Mouse (Mus musculus) CD4-positive, CD25-positive, alpha-beta regulatory T cell, adult 2 months (primary cell): ENCODE measurements around the gene Btbd2.
A peak's percentile ranks its signal among the peaks of the same experiment; 100 is the strongest.

Experiments
- DNase-seq: peaks from one replicate; pipeline ENCODE4 v3.0.0-alpha.2; 2012; ENCODE audit warnings: low read depth, low spot score

Gene Btbd2

GRCm38 (mm10) chr10:80656863-80657623 is at the start of gene Btbd2:
Btbd2 (minus strand) TSS chr10:80657071.
- peak; percentile 51 for DNase-seq

DNA sequence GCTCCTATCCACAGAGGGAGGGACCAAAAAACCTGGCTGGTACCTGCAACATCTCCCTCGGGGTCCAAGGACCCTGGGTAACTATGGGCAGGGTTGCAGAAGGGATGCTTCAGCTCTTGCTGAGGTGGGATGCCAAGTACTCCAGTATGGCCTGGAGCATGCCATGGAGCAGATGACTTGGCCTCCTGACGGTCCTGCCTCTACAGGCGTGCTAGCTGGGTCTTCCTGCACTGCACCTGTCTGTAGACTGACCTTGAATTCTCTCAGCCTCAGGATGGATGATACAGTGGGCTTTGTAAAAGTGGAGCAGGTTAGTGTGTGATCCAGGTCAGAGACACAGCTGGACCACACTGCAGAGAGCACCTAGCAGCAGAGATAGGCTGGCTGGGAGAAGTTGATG is 48.6 kb upstream of the Btbd2 start:
- no peak for DNase-seq

- DNase-seq: no peak
Observed at GRCm38 (mm10) chr10:80705033-80705432, 48.2 kb upstream of the Btbd2 start.

DNA sequence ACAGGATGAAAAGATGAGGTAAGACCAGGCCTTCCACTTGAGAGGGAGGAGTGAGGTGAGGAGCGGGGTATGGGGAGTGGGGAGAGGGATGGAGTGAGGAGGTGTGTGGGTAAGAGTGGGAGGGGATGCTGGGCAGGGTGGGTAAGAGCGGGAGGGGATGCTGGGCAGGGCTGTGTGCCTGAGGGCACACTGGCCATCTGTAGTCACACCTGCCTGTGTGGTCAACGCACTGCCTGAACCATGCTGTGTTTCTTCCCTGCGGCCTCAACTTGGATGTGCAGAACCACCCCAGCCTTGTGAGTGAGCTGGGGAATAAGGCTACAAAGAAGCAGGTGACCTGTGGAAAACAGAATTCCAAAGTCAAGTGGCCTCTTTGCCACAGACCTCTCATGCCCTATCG is 47.5 kb upstream of the Btbd2 start:
- DNase-seq: no peak

DNA sequence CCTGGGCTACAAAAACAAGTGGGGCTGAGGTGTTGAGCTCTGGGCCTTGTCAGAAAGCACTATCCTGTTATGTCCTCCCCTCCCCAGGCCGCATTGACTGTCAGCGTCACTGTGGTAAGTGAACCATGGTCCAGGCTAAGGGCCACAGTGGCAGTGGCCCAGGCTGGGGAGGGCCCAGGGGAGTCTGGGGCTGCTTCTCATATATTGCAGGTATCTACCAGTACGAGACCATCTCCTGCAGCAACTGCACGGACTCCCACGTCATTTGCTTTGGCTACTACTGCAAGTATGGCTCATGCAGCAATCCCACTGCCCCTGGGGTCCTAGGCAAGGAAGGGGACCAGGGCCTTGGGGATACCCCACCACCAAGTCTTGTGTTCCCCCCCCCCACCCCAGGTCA is 46.8 kb upstream of the Btbd2 start:
- no peak for DNase-seq

- DNase-seq: peak; percentile 94
Observed at GRCm38 (mm10) chr10:80702536-80703390, 45.9 kb upstream of the Btbd2 start.

GRCm38 (mm10) chr10:80701721-80702535 is 45.1 kb upstream of the Btbd2 start, which contains the start of the genes Mob3a and Izumo4:
Mob3a (minus strand) TSS chr10:80701977.
Izumo4 (plus strand) TSS chr10:80702184.
- peak; percentile 100 for DNase-seq

- peak; percentile 83 for DNase-seq
Observed at GRCm38 (mm10) chr10:80700732-80701131, 43.9 kb upstream of the Btbd2 start.

DNA sequence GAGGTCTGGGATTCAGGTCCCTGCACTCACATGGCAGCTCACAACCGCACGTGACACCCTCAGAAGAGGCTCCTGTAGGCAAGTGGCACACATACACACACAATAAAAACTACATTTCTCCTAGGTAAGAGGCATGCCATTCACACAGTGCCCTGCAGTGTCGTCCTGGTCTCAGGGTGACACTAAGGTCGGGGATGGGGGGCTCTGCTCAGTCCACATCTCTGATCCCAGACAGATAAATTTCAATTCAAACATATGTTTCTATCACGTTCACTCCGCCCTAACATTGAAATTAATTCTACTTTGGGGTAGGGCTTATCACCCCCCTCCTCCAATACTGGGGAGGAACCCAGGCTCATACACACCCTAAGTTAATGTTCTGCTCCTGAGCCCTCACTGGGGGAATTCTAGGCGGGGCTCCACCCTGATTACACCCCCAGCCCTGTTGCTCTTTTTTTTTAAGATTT is 43.2 kb upstream of the Btbd2 start:
- peak; percentile 53 for DNase-seq

- DNase-seq: peak; percentile 50
Observed at GRCm38 (mm10) chr10:80698605-80699004, 41.7 kb upstream of the Btbd2 start.

DNA sequence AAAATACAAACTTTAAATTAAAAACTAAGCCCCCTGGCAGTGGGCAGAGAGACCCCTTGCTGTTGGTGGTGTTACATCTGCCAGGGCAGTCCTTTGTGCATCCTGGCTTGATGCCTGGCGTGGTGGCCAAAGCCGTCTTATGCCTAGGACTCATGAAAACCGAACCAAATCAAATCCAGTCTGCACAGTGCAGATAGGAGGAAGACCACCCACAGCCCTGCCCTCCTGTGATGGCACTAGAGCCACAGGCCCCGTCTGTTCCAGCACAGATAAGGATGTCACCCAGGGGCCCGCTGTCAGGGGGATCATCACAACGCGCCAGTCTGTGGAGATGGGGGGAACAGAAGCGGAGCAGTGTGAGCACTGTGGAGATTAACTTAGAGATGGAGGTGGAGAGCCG is 40.9 kb upstream of the Btbd2 start:
- DNase-seq: no peak

GRCm38 (mm10) chr10:80697393-80697787 is 40.5 kb upstream of the Btbd2 start:
- peak; percentile 55 for DNase-seq

DNA sequence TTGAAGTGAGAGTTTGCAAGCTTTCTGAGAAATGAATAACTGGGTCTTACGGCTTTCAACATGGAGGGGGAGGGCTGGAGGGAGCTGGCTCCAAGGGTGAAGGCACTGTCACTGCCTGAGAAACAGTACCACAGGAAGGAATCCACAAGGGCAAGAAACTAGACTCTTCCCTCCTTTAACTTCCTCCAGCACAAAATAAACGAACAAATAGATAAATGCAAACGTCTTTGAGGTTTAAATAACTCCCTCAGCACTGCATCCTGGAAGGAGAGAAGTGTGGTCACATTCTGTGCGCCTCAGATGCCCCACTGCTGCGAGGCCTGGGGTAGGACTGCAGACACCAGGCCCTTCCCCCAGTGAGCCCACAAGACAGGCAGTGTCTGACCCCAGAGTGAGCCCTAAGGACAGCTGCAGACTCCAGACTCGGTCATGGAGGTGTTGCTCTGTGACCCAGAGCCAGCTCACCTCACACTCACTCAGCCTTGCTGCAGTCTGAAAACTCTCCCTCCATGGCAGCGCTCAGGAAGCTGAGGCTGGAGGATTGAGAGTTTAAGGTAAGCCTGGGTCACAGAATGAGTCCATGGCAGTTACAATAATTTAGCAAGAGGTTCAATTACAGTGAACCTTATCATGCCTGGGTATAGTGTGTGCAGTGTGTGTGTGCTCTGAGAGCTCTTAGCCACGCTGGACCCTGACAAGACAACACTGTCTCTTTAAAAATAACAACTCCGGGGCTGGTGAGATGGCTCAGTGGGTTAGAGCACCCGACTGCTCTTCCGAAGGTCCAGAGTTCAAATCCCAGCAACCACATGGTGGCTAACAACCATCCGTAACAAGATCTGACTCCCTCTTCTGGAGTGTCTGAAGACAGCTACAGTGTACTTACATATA is 39.9 kb upstream of the Btbd2 start:
- peak; percentile 47 for DNase-seq

GRCm38 (mm10) chr10:80695801-80696501 is 39.1 kb upstream of the Btbd2 start:
- peak; percentile 78 for DNase-seq

DNA sequence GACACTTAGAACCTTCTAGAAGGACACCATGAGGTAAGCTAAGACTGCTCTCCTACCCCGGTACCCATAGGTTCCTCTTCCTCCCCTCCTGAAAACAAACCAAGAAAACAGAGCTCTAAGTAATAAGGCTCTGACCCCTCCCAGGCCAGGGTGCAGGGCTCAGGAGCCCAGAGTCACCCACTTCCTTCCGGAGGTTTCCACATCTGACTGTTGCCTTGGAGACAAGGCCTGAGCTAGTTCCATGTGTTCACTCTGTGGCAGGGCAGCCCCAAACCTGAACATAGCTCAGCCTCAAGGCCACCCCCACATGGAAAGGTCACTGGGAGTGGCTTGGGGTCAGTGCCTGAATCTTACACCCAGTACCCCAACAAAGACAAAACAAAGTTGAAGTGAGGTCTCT is 38.3 kb upstream of the Btbd2 start:
- peak; percentile 93 for DNase-seq

DNA sequence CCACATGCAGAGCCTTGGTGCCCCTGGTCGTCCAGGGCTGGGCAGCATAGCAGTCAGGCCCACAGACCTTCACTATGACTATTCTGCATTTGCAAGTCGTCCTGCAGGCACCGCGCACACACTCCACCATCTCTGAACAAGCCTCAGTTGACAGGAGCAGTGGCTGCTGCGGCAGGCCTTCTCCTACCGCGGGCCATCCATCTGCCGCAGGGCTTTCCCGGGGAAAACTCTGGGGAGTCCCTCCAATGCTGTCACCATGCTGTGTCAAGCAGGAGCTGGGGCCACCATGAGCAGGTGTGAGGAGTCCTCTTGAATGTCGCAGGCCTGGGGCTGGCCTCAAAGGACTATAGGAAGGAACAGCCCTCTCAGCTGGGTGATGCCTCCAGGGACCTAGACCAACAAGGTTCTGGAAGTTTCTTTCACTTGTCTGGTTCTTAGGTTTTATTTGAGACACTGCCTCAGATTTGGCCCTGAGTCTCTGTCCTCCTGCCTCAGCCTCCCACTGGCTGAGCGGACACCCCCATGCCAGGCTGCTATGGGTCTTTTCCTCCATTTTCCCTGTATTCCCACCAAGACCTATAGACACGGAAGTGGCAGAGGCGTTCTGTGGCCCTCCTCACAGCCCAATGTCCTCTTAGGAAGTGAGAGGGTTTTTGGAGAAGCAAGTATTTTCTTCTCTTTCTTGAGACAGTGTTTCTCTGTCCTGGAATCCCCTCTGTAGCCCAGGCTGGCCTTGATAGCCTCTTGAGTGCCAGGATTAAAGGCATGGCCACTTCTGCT is 37.5 kb upstream of the Btbd2 start:
- peak; percentile 44 for DNase-seq

GRCm38 (mm10) chr10:80693401-80694045 is 36.7 kb upstream of the Btbd2 start:
- peak; percentile 35 for DNase-seq

DNA sequence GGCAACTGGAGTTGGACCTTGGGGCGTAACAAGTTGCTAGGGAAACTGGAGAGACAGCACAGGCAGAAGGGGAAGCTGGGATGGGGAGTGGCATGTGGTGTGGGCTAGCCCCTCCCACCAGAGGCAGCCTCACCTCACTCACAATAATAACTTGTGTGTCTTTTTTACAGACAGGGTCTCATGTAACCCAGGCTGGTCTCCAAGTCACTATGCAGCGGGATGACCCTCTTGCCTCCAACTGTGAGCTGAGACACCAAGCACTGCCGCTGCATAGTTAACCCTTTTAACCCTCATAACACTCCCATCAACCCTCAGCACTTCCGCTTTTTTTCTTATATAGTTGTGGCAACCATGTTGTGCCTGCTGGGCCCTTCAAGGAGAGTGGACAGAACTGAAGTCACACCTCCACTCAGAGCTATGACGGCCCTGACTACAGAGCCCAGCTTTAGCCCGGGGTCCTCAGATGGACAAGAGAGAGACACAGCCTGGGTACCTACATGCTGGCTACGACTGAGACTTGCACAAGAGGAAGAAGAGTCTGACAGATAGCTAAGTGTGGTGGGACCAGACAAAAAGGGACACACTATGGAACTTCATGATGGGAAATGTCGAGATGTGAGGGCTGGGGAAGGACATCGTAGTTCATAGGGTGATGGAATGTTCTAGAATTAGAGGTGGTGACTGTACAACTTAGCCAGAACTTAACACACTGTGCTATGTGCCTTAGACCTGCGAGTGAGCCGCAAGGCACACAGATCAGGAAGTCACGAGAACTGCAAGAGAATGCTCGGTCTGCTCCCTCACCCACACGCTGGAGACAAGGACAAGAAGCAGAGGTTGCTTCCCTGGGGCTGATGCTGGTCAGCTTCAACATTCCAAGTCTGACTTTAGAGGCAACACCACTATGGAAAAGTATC is 35.6 kb upstream of the Btbd2 start:
- DNase-seq: peak; percentile 71
